ENCODE assay signal across 8 mouse cellular contexts in genomic region chr5:77265081-77265670, GRCm38 (mm10). TPM values are rescaled to one million over a fixed set of nuclear protein-coding genes. Genes with fewer than 3 reads are reported as not detected.
DNase-seq lines count a peak whose midpoint lies in the region; ATAC-seq lines count a peak whose summit lies in the region.

Gene Rest, plus strand, starts transcription at chr5:77265491.

- peaks cover 5% of the 10 kb centered on the region; the same call in 1 of the 2 replicates for H3K27me3 ChIP-seq in hindbrain, embryonic 11.5 days (ENCODE audit: control insufficient read depth, insufficient read depth, low read length)

- peak within 1 kb of the TSS; percentile 91 for H3K27ac ChIP-seq in hindbrain, embryonic 11.5 days (ENCODE audit: low read depth, low read length)

- DNase-seq in ZHBTc4 (ENCODE audit: low read depth, low spot score): peak; percentile 97
- DNase-seq in cerebellum, postnatal 10 days: peak; percentile 72 to 81
- DNase-seq in frontal cortex, postnatal 10 days (ENCODE audit: low spot score in 2 of 2): peak; percentile 27 to 52
- DNase-seq in hindbrain, embryonic 11.5 days (ENCODE audit: low spot score): peak; percentile 80
- peak; percentile 53 to 56 for DNase-seq in layer of hippocampus, postnatal 36 days
- DNase-seq in right cerebral cortex, postnatal 14 days: peak; percentile 54
- peak; percentile 71 to 75 for DNase-seq in urinary bladder, postnatal 36 days (ENCODE audit: low spot score in 2 of 2)

- peak; percentile 84 for ATAC-seq in hindbrain, embryonic 11.5 days (ENCODE audit: low FRiP score)
- peak; percentile 72 for ATAC-seq in megakaryocyte, adult 5-6 weeks (ENCODE audit: poor library complexity, severe bottlenecking)

- WGBS in hindbrain, embryonic 11.5 days: under 1% methylated on average over 44 of the region's 78 CpGs

- no peaks in the 10 kb centered on the region for H3K4me1 ChIP-seq in hindbrain, embryonic 11.5 days (replicated peaks; ENCODE audit: control insufficient read depth, insufficient read depth, low read length)

- H3K4me3 ChIP-seq in hindbrain, embryonic 11.5 days (ENCODE audit: low read depth, low read length): peak within 1 kb of the TSS; percentile 98

- H3K36me3 ChIP-seq in hindbrain, embryonic 11.5 days (ENCODE audit: control insufficient read depth, insufficient read depth, low read length): no peaks in the 10 kb centered on the region

- no peaks in the 10 kb centered on the region for H3K9me3 ChIP-seq in hindbrain, embryonic 11.5 days (ENCODE audit: control insufficient read depth, low read length)

- H3K4me2 ChIP-seq in hindbrain, embryonic 11.5 days (replicated peaks; ENCODE audit: low read depth, low read length): peak within 1 kb of the TSS; percentile 81

- H3K9ac ChIP-seq in hindbrain, embryonic 11.5 days (ENCODE audit: low read depth, low read length): peak within 1 kb of the TSS; percentile 90

RNA-seq across cellular contexts. Expression of gene Rest, which starts in this region (rescaled TPM):
- 23.8 and 24.5 TPM in 2 replicates for polyA plus RNA-seq in hindbrain, embryonic 11.5 days (2014; fragmentation: Nextera tagmentation; extraction: Ambion mirVana)
- total RNA-seq in layer of hippocampus, postnatal 36 days (2021): 1 to 10 TPM; 4.1 to 4.4 TPM
- 19.9 and 21.1 TPM in 2 replicates for total RNA-seq in megakaryocyte, adult 5-6 weeks (2015)
- 31.5 and 37.9 TPM in 2 replicates for total RNA-seq in megakaryocyte, adult 5-6 weeks (2017)

Comparison
In these comparisons a context has a peak if more than half of its experiments do, and no peak if none do; other contexts are left out.
1. Peak in every context shown above with its lines: DNase-seq, ATAC-seq, H3K4me3 ChIP-seq and H3K27ac ChIP-seq.
2. DNase-seq: peak in every context shown above with its lines; median percentile 97 in ZHBTc4; 80 in hindbrain, embryonic 11.5 days; 76 in cerebellum, postnatal 10 days; 73 in urinary bladder, postnatal 36 days; 54 in layer of hippocampus, postnatal 36 days; 54 in right cerebral cortex, postnatal 14 days; 40 in frontal cortex, postnatal 10 days.